Mouse (Mus musculus): ENCODE measurements around the gene Nrbp1. TPM values are rescaled to one million over a fixed set of nuclear protein-coding genes. Genes with fewer than 3 reads are reported as not detected.

The Nrbp1 gene
- polyA plus RNA-seq (2012; rRNA removed): 148 and 199 TPM in 2 replicates

GRCm38 (mm10) chr5:31240637-31241521 is at the start of gene Nrbp1, which contains the start of gene Gm9970:
Nrbp1 (plus strand) TSS chr5:31240864.
Gm9970 (minus strand) TSS chr5:31241232.
- TF ChIP-seq CTCF (IDR thresholded peaks at IDR 0.05; ENCODE audit: extremely low read depth, insufficient read depth, insufficient read length, insufficient replicate concordance) (no peak), POLR2A (IDR thresholded peaks at IDR 0.05; ENCODE audit: low read depth, low read length) (peak; percentile 87)
- H3K4me1 ChIP-seq (ENCODE audit: control insufficient read depth, insufficient read depth, insufficient read length): 0 out of 2 replicates have a peak, but pooled peaks cover 2% of the 10 kb centered on the region
- DNase-seq (ENCODE audit: low read depth in 1 of 2, low spot score in 2 of 2): peak; percentile 88 to 95
- H3K36me3 ChIP-seq (ENCODE audit: control insufficient read depth, insufficient read depth, low read length): peaks cover 15% of the 10 kb centered on the region
- peak within 1 kb of the TSS; percentile 90 for H3K4me3 ChIP-seq (ENCODE audit: extremely low read depth, insufficient read depth, insufficient read length)
- H3K27ac ChIP-seq (ENCODE audit: insufficient read depth, low read length): peak within 1 kb of the TSS; percentile 95
- WGBS: under 1% methylated on average over 93 of the region's 103 CpGs
- H3K27me3 ChIP-seq (ENCODE audit: control insufficient read depth, insufficient read depth, low read length): no peaks in the 10 kb centered on the region

DNA sequence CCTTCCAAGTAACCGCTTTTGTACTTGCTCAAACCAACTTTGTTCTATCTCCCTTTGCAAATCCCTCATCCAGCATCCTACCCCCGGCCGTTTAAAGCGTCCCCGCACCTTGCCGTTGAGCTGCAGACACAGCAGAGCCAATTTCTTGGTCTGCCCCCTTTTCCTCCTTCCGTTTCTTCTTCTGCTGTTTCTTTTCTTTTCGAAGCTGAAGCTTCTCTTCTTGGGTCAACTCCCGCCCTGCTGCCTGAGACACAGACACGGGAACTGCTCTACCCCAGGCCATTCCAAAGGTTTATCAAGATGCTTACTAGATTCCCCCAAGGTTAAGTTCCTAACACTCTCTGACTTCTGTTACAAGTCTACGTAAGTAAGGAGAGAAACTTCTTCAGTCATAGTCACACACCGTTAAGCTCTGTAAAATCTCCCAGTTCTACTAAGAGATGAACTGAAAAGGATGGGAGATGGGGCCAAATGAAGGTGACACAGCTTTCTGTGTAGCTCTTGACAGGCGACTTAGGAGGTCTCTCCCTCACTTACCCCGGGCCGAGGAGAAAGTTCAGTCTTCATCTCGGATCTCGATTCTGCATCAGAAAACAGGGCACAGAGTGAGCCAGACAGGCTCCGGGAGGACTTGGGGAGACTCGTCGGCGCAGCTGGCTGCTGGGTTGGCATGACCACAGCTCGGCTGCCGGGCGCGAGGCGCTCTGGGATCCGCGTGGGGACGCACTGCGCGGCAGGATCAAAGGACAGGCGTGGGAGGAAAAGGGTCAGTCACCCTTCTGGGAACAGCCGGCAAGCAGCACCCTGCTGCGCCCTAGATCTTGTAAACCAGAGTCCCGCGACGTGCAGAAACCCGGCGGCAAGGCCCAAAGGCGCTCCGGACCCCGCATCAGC is 48.4 kb upstream of the Nrbp1 start:
- Histone ChIP-seq H3K4me1 (ENCODE audit: control insufficient read depth, insufficient read depth, insufficient read length) (peaks cover 7% of the 10 kb centered on the region; the same call in 1 of the 2 replicates), H3K27me3 (ENCODE audit: control insufficient read depth, insufficient read depth, low read length) (no peaks in the 10 kb centered on the region), H3K4me3 (ENCODE audit: extremely low read depth, insufficient read depth, insufficient read length) (peak overlapping the region; percentile 82), H3K36me3 (ENCODE audit: control insufficient read depth, insufficient read depth, low read length) (peaks cover 45% of the 10 kb centered on the region), H3K27ac (ENCODE audit: insufficient read depth, low read length) (peak overlapping the region; percentile 88)
- DNase-seq (ENCODE audit: low read depth in 1 of 2, low spot score in 2 of 2): no peak
- 9% methylated on average over 42 of the region's 42 CpGs for WGBS
- TF ChIP-seq CTCF (IDR thresholded peaks at IDR 0.05; ENCODE audit: extremely low read depth, insufficient read depth, insufficient read length, insufficient replicate concordance) (no peak), POLR2A (IDR thresholded peaks at IDR 0.05; ENCODE audit: low read depth, low read length) (no peak)

GRCm38 (mm10) chr5:31192939-31193630 is 47.6 kb upstream of the Nrbp1 start, which contains the start of the genes Snx17 and Eif2b4:
Snx17 (plus strand) TSS chr5:31193227.
Eif2b4 (minus strand) TSS chr5:31193430.
- DNase-seq (ENCODE audit: low read depth in 1 of 2, low spot score in 2 of 2): peak; percentile 98 to 100
- peak; percentile 59; the same call in 1 of the 2 replicates for TF ChIP-seq CTCF (IDR thresholded peaks at IDR 0.05; ENCODE audit: extremely low read depth, insufficient read depth, insufficient read length, insufficient replicate concordance)
- peak; percentile 80 for TF ChIP-seq POLR2A (IDR thresholded peaks at IDR 0.05; ENCODE audit: low read depth, low read length)
- Histone ChIP-seq H3K4me3 (ENCODE audit: extremely low read depth, insufficient read depth, insufficient read length) (peak within 1 kb of the TSS; percentile 93), H3K4me1 (ENCODE audit: control insufficient read depth, insufficient read depth, insufficient read length) (peaks cover 7% of the 10 kb centered on the region; the same call in 1 of the 2 replicates), H3K27ac (ENCODE audit: insufficient read depth, low read length) (peak within 1 kb of the TSS; percentile 88), H3K36me3 (ENCODE audit: control insufficient read depth, insufficient read depth, low read length) (peaks cover 47% of the 10 kb centered on the region), H3K27me3 (ENCODE audit: control insufficient read depth, insufficient read depth, low read length) (no peaks in the 10 kb centered on the region)
- under 1% methylated on average over 48 of the region's 48 CpGs for WGBS

DNA sequence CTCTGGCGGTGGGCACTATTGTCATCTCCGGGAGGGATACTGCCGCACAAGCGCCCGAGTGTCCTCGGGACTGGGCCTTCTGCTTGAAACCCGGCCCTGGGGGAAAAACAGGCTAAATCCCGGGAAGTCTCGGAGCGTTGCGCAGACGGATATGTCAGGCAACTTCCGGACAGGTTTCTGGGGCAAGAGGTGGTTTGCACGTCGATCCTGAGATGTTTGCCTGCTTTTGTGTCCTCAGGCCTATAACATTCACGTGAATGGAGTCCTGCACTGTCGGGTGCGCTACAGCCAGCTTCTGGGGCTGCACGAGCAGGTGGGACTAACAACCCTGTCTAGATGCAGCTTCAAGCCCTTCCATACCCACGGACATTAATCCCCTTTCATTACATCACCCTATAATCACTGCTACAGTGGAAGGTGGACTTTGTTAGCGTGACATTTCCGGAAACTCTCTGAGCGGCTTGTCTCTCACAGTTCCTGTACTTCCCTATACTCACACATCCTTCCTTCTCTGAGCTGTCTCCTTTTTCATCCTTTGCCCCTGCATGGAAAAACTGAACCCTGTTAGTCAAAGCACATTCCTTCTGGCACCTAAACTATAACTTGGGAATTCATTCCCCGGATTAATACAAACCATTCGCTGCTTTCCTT is 46.9 kb upstream of the Nrbp1 start:
- TF ChIP-seq CTCF (IDR thresholded peaks at IDR 0.05; ENCODE audit: extremely low read depth, insufficient read depth, insufficient read length, insufficient replicate concordance): no peak
- TF ChIP-seq POLR2A (IDR thresholded peaks at IDR 0.05; ENCODE audit: low read depth, low read length): no peak
- WGBS: 7% methylated on average over 25 of the region's 25 CpGs
- Histone ChIP-seq H3K36me3 (ENCODE audit: control insufficient read depth, insufficient read depth, low read length) (peaks cover 48% of the 10 kb centered on the region), H3K27me3 (ENCODE audit: control insufficient read depth, insufficient read depth, low read length) (no peaks in the 10 kb centered on the region), H3K4me1 (ENCODE audit: control insufficient read depth, insufficient read depth, insufficient read length) (peaks cover 7% of the 10 kb centered on the region; the same call in 1 of the 2 replicates), H3K27ac (ENCODE audit: insufficient read depth, low read length) (peak overlapping the region; percentile 88), H3K4me3 (ENCODE audit: extremely low read depth, insufficient read depth, insufficient read length) (peak overlapping the region; percentile 93)
- no peak for DNase-seq (ENCODE audit: low read depth in 1 of 2, low spot score in 2 of 2)

DNA sequence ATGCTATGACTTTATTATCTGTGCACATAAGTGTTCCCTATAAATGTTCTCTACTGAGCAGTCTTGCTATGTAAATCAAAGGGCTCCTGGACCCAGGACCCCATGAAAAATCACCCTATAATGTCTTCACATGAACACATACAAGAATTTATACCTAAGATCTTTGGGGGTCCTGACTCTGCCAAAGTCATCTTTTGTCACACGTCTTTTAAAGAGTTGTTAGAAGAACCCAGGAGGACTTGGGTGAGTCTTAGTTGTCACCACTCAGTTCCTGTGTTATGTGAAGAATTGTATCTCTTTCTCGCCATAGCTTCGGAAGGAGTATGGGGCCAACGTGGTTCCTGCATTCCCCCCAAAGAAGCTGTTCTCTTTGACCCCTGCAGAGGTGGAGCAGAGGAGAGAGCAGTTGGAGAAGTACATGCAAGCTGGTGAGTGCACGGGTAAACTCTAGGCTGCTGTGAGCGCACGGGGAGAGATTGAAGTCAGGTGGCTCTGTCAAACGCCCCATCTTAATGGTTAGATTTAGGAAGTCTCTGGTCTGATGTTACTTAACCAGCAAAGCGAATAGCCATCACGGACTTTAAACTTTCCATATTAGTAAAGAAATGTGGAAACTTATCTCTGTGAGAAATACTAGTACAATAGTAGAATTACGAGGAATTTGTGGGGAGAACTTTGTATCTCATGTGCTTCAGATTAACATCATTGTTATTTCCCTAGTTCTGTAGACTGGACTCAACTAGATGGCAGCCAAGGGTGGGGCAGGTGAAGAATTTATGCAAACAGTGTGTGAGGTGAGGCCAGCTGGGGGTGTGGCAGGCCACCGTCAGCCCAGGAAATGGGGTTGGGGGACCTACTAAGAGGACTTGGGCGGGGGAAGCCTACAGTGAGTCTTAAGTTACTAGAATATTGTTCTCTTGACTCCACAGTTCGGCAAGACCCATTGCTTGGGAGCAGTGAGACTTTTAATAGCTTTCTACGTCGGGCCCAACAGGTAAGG is 45.9 kb upstream of the Nrbp1 start:
- H3K27me3 ChIP-seq (ENCODE audit: control insufficient read depth, insufficient read depth, low read length): no peaks in the 10 kb centered on the region

More for the DNA sequence above, 45.9 kb upstream of the Nrbp1 start:
- H3K4me1 ChIP-seq (ENCODE audit: control insufficient read depth, insufficient read depth, insufficient read length): peaks cover 7% of the 10 kb centered on the region; the same call in 1 of the 2 replicates
- TF ChIP-seq CTCF (IDR thresholded peaks at IDR 0.05; ENCODE audit: extremely low read depth, insufficient read depth, insufficient read length, insufficient replicate concordance): no peak
- no peak for TF ChIP-seq POLR2A (IDR thresholded peaks at IDR 0.05; ENCODE audit: low read depth, low read length)
- 91% methylated on average over 16 of the region's 16 CpGs for WGBS
- H3K36me3 ChIP-seq (ENCODE audit: control insufficient read depth, insufficient read depth, low read length): peaks cover 52% of the 10 kb centered on the region
- no peak overlapping the region for H3K4me3 ChIP-seq (ENCODE audit: extremely low read depth, insufficient read depth, insufficient read length)
- DNase-seq (ENCODE audit: low read depth in 1 of 2, low spot score in 2 of 2): no peak
- no peak overlapping the region for H3K27ac ChIP-seq (ENCODE audit: insufficient read depth, low read length)

All from spleen, adult 2 months (tissue).